Mouse (Mus musculus) stomach, embryonic 14.5 days (tissue): ENCODE data around the gene Git1. TPM values are rescaled to one million over a fixed set of nuclear protein-coding genes. Genes with fewer than 3 reads are reported as not detected.

Experiments used
- ATAC-seq: fragments of 200-750 bp; cut with Nextera tagmentation; 2 replicates; pipeline ENCODE4 v1.8.0; 2017; ENCODE audit warnings: low read depth, moderate TSS enrichment; ENCODE audit not compliant: insufficient number of reproducible peaks, insufficient read depth, low FRiP score
- H3K27ac ChIP-seq: fragments of 300-500 bp; sonication (generic); 2 replicates; pipeline ENCODE4 v1.5.1; 2014; ENCODE audit warnings: mild to moderate bottlenecking, low read length, moderate library complexity, mixed read lengths
- H3K27me3 ChIP-seq: fragments of 300-500 bp; sonication (generic); 2 replicates; pipeline ENCODE4 v1.6.1; 2014; ENCODE audit warnings: low read length, control low read depth, mixed read lengths; ENCODE audit not compliant: control insufficient read depth, insufficient read depth
- H3K36me3 ChIP-seq: fragments of 300-500 bp; sonication (generic); 2 replicates; pipeline ENCODE4 v1.6.1; 2014; ENCODE audit warnings: mild to moderate bottlenecking, control low read depth, low read length, moderate library complexity, mixed read lengths; ENCODE audit not compliant: control insufficient read depth, insufficient read depth
- H3K4me1 ChIP-seq: fragments of 300-500 bp; sonication (generic); 2 replicates; pipeline ENCODE4 v1.6.1; 2014; ENCODE audit warnings: low read length, control low read depth, mixed read lengths; ENCODE audit not compliant: control insufficient read depth, insufficient read depth
- H3K4me2 ChIP-seq: fragments of 300-500 bp; sonication (generic); replicated peaks from 2 replicates; pipeline ENCODE4 v1.6.1; 2014; ENCODE audit warnings: low read depth, low read length, control low read depth
- H3K4me3 ChIP-seq: fragments of 300-500 bp; sonication (generic); 2 replicates; pipeline ENCODE4 v1.5.1; 2014; ENCODE audit warnings: low read depth, low read length, control low read depth
- H3K9ac ChIP-seq: fragments of 300-500 bp; sonication (generic); replicated peaks from 2 replicates; pipeline ENCODE4 v1.6.1; 2014; ENCODE audit warnings: low read depth, mild to moderate bottlenecking, control low read depth, low read length, moderate library complexity, mixed read lengths
- H3K9me3 ChIP-seq: fragments of 300-500 bp; sonication (generic); 2 replicates; pipeline ENCODE4 v1.6.1; 2016; ENCODE audit warnings: low read depth, low read length, control low read depth; ENCODE audit not compliant: control insufficient read depth
- whole genome bisulfite sequencing: fragments of 180-500 bp; shearing (Covaris S2); extraction: QIAGEN DNeasy Blood & Tissue Kit; methylation state at CpG from one replicate; pipeline ENCODE4 v1.1.7; 2014; 5-methylcytosine and 5-hydroxymethylcytosine counted together
- polyA plus RNA-seq: library from polyadenylated mRNA; unstranded; fragments of >200 nt; fragmentation: Nextera tagmentation; extraction: Ambion mirVana; gene quantifications from 2 replicates; pipeline ENCODE4 v1.2.1, GENCODE M21; 2014

Gene Git1
- polyA plus RNA-seq, 1 experiment from 2014 or later = 18.1 TPM

GRCm38 (mm10) chr11:77486798-77487197 lies 6.6 kb upstream of the Git1 start:
- 72% methylated on average over 5 of the region's 5 CpGs for WGBS
- Histone ChIP-seq H3K4me2 (no peak overlapping the region), H3K9ac (no peak overlapping the region)

GRCm38 (mm10) chr11:77488771-77489581 lies 4.4 kb upstream of the Git1 start:
- H3K4me2 ChIP-seq = peak overlapping the region; percentile 79
- H3K9me3 ChIP-seq = no peaks in the 10 kb centered on the region
- WGBS = 2% methylated on average over 54 of the region's 55 CpGs
- H3K4me1 ChIP-seq = peaks cover 40% of the 10 kb centered on the region
- peak overlapping the region; percentile 74 for H3K4me3 ChIP-seq
- no peak for ATAC-seq
- H3K36me3 ChIP-seq = no peaks in the 10 kb centered on the region
- H3K27ac ChIP-seq = no peak overlapping the region
- no peaks in the 10 kb centered on the region for H3K27me3 ChIP-seq
- peak overlapping the region; percentile 74 for H3K9ac ChIP-seq

More at GRCm38 (mm10) chr11:77486798-77487197, 6.6 kb upstream of the Git1 start:
- Histone ChIP-seq H3K36me3 (no peaks in the 10 kb centered on the region), H3K4me3 (no peak overlapping the region), H3K9me3 (no peaks in the 10 kb centered on the region), H3K27me3 (no peaks in the 10 kb centered on the region), H3K4me1 (peaks cover 40% of the 10 kb centered on the region), H3K27ac (no peak overlapping the region)
- no peak for ATAC-seq

- Histone ChIP-seq H3K4me2 (peak within 1 kb of the TSS; percentile 79), H3K27me3 (no peaks in the 10 kb centered on the region), H3K9me3 (no peaks in the 10 kb centered on the region), H3K9ac (peak within 1 kb of the TSS; percentile 74), H3K4me3 (peak within 1 kb of the TSS; percentile 74), H3K4me1 (peaks cover 46% of the 10 kb centered on the region), H3K27ac (no peak within 1 kb of the TSS; the same call in 1 of the 2 replicates), H3K36me3 (no peaks in the 10 kb centered on the region)
- ATAC-seq = peak; percentile 31; the same call in 1 of the 2 replicates
- 1% methylated on average over 69 of the region's 87 CpGs for WGBS
Observed at GRCm38 (mm10) chr11:77489591-77490235, 3.6 kb upstream of the Git1 start, which contains the start of gene Ankrd13b. TSS of gene Ankrd13b (minus strand) at chr11:77489678.

DNA sequence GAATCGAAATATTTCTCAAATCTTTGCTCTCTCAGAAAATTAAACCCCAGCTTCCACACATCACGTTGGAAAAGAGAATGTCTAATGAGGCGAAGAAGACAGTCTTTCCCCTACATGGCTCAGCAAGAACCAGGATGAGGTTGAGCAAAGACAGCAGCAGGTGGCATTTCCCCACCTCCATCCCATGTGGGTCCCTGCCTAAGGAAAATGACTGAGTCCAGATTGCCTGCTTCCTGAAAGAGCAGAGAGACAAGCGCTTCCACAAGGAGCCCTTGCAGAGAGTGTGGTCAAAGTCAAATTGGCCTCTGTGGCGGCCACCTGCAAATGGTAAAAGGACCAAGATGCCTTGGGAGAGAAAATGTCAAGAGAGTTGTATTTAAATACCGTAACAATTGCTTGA lies 2.9 kb upstream of the Git1 start:
- ATAC-seq = no peak
- Histone ChIP-seq H3K9me3 (no peaks in the 10 kb centered on the region), H3K36me3 (no peaks in the 10 kb centered on the region), H3K4me3 (peak overlapping the region; percentile 74; the same call in 1 of the 2 replicates), H3K9ac (no peak overlapping the region), H3K4me2 (peak overlapping the region; percentile 79), H3K27me3 (no peaks in the 10 kb centered on the region), H3K27ac (peak overlapping the region; percentile 96; the same call in 1 of the 2 replicates), H3K4me1 (peaks cover 48% of the 10 kb centered on the region)
- WGBS = 67% methylated on average over 6 of the region's 6 CpGs

DNA sequence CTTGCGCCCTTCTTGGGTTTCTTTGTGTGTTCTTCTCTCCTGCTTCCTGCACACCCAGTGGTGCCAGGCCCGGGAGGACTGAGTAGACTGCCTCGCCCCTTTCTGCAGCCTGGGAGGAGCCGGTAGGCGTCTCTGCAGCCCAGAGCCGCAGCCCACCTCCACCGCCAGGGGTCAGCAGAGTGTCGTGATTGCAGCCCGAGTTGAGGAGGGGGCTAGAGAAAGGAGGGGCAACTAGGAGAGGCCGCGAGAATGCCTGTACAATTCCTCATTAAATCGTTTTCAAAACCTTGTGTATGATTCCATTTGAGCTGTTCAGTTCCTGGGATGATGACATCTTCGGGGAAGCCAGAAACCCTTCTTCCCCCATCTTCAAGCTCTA lies 2.2 kb upstream of the Git1 start:
- Histone ChIP-seq H3K4me2 (peak overlapping the region; percentile 79), H3K9ac (peak overlapping the region; percentile 21; the same call in 1 of the 2 replicates), H3K4me3 (peak overlapping the region; percentile 62), H3K4me1 (peaks cover 47% of the 10 kb centered on the region), H3K36me3 (no peaks in the 10 kb centered on the region), H3K9me3 (no peaks in the 10 kb centered on the region), H3K27ac (peak overlapping the region; percentile 96), H3K27me3 (no peaks in the 10 kb centered on the region)
- ATAC-seq = peak; percentile 70
- 1% methylated on average over 13 of the region's 13 CpGs for WGBS

GRCm38 (mm10) chr11:77491502-77492291 lies 1.7 kb upstream of the Git1 start:
- H3K27me3 ChIP-seq = no peaks in the 10 kb centered on the region
- no peaks in the 10 kb centered on the region for H3K9me3 ChIP-seq
- peaks cover 47% of the 10 kb centered on the region for H3K4me1 ChIP-seq
- no peaks in the 10 kb centered on the region for H3K36me3 ChIP-seq
- H3K27ac ChIP-seq = peak overlapping the region; percentile 96
- H3K4me3 ChIP-seq = peak overlapping the region; percentile 62
- peak overlapping the region; percentile 21; the same call in 1 of the 2 replicates for H3K9ac ChIP-seq
- under 1% methylated on average over 23 of the region's 23 CpGs for WGBS
- ATAC-seq = peak; percentile 73
- peak overlapping the region; percentile 79 for H3K4me2 ChIP-seq

GRCm38 (mm10) chr11:77492311-77492871 lies 971 bp upstream of the Git1 start:
- H3K27me3 ChIP-seq = no peaks in the 10 kb centered on the region
- no peaks in the 10 kb centered on the region for H3K36me3 ChIP-seq
- peak overlapping the region; percentile 79 for H3K4me2 ChIP-seq
- peaks cover 52% of the 10 kb centered on the region for H3K4me1 ChIP-seq
- peak overlapping the region; percentile 97; the same call in 1 of the 2 replicates for H3K9ac ChIP-seq
- H3K27ac ChIP-seq = peak overlapping the region; percentile 96
- ATAC-seq = no peak
- WGBS = 0% methylated on average over 17 of the region's 18 CpGs
- H3K9me3 ChIP-seq = no peaks in the 10 kb centered on the region
- peak overlapping the region; percentile 62 for H3K4me3 ChIP-seq

DNA sequence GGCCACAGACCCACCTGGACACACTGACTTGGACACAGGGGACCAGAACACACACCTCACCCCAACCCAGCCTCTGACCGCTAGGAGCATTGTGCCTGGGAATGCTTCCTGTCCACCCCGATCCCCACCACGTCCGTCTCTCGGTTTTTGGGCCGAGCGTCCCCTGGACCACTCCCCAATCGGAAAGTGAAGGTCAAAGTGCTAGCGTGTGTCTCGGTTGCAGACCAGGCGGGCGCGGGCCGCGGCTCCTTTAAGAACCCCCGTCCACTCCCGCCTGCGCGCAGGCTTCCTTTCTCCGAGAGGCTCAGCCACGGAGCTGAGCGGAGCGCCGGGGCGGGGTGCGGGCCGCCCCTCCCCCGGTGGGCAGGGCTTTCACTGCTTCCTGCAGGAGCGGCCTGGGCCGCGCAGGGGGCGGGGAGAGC lies 440 bp upstream of the Git1 start:
- H3K4me3 ChIP-seq = peak overlapping the region; percentile 62
- peaks cover 54% of the 10 kb centered on the region for H3K4me1 ChIP-seq
- H3K9ac ChIP-seq = peak overlapping the region; percentile 97
- ATAC-seq = peak; percentile 77
- WGBS = 0% methylated on average over 29 of the region's 32 CpGs
- H3K9me3 ChIP-seq = no peaks in the 10 kb centered on the region
- peak overlapping the region; percentile 96 for H3K27ac ChIP-seq
- H3K4me2 ChIP-seq = peak overlapping the region; percentile 79
- no peaks in the 10 kb centered on the region for H3K36me3 ChIP-seq
- no peaks in the 10 kb centered on the region for H3K27me3 ChIP-seq
